Mouse (Mus musculus) ovary, adult 2 months (tissue): ENCODE data around the gene Itsn1. TPM values are rescaled to one million over a fixed set of nuclear protein-coding genes. Genes with fewer than 3 reads are reported as not detected.

ENCODE experiments used
- polyA plus RNA-seq: library from polyadenylated mRNA; depleted of rRNA; stranded (reverse); fragments of >200 nt; gene quantifications from 2 replicates; pipeline ENCODE4 v1.2.3, GENCODE M21; 2012; rRNA removed

Itsn1 gene
- 40.4 and 41.9 TPM in 2 replicates for polyA plus RNA-seq

GRCm38 (mm10) chr16:91729066-91729482 lies at the start of gene Itsn1:
Gene Itsn1 (plus strand): TSS chr16:91729281.

GRCm38 (mm10) chr16:91688619-91689334 lies 40.3 kb upstream of the Itsn1 start, which contains the start of gene Donson:
Gene Donson (minus strand): TSS chr16:91688770.

GRCm38 (mm10) chr16:91728123-91729065 lies 687 bp upstream of the Itsn1 start, which contains the start of gene Cryzl1:
Gene Cryzl1 (minus strand): TSS chr16:91728975.

Other genes with a start within 250 kb of the Itsn1 start
- gene Ifnar1, start 244.0 kb upstream of the Itsn1 start, polyA plus RNA-seq: 23.3 and 28.8 TPM in 2 replicates
- 43.9 and 54.5 TPM in 2 replicates for gene Ifngr2, start 182.2 kb upstream of the Itsn1 start, polyA plus RNA-seq
- 28.4 and 31.9 TPM in 2 replicates for gene Tmem50b, start 131.5 kb upstream of the Itsn1 start, polyA plus RNA-seq
- 0.98 and 1.2 TPM in 2 replicates for gene Dnajc28, start 110.3 kb upstream of the Itsn1 start, polyA plus RNA-seq
- 35.5 and 39.4 TPM in 2 replicates for gene Gart, start 82.3 kb upstream of the Itsn1 start, polyA plus RNA-seq
- 159 and 204 TPM in 2 replicates for gene Son, start 81.8 kb upstream of the Itsn1 start, polyA plus RNA-seq
- 10.8 and 11.0 TPM in 2 replicates for gene Donson, start 40.5 kb upstream of the Itsn1 start, polyA plus RNA-seq
- 21.1 and 28.3 TPM in 2 replicates for gene Cryzl1, start 306 bp upstream of the Itsn1 start, polyA plus RNA-seq